ENCODE assay signal across 33 mouse cellular contexts in genomic region chr13:78900693-78901092, GRCm38 (mm10).
DNase-seq lines count a peak whose midpoint lies in the region; ATAC-seq and TF ChIP-seq lines count a peak whose summit lies in the region.
"Had no signal": no experiment of that assay in that cellular context is flagged by ENCODE, and none has a peak within 500 bp of the region (broad histone marks: within the 10 kb centered on the region; RNA-seq: fewer than 3 reads in every experiment).

No protein-coding gene starts in this region.

- no peaks in the 10 kb centered on the region for H3K9me3 ChIP-seq in lung, embryonic 14.5 days (ENCODE audit: low read depth, low read length)
- H3K9me3 ChIP-seq in lung, postnatal 0 days (ENCODE audit: low read length), result no peaks in the 10 kb centered on the region
- H3K9me3 ChIP-seq: forebrain, embryonic 12.5 days; G1E; heart, embryonic 13.5 days; hindbrain, embryonic 10.5 days; hindbrain, embryonic 15.5 days; limb, embryonic 13.5 days; midbrain, embryonic 10.5 days; neural tube, embryonic 13.5 days; stomach, embryonic 15.5 days had no signal

- no peak overlapping the region for H3K4me3 ChIP-seq in lung, embryonic 14.5 days (ENCODE audit: low read depth, low read length)
- H3K4me3 ChIP-seq in lung, postnatal 0 days (ENCODE audit: low read depth, low read length), result no peak overlapping the region
- H3K4me3 ChIP-seq in myocyte, result no peak overlapping the region
- H3K4me3 ChIP-seq: erythroblast, embryonic 14.5 days; forebrain, embryonic 12.5 days; heart, adult 2 months; heart, embryonic 13.5 days; hindbrain, embryonic 10.5 days; hindbrain, embryonic 15.5 days; layer of hippocampus, adult 2 months; limb, embryonic 13.5 days; midbrain, embryonic 10.5 days; neural tube, embryonic 13.5 days; stomach, embryonic 15.5 days had no signal

- H3ac ChIP-seq in myocyte (ENCODE audit: control insufficient read depth, insufficient read length), result no peak overlapping the region

- peak; percentile 56; the same call in 1 of the 2 replicates for ATAC-seq in lung, embryonic 14.5 days (ENCODE audit: insufficient read depth)
- no peak for ATAC-seq in lung, postnatal 0 days
- ATAC-seq: inflammation-experienced regulatory T-cells, adult 6 months; midbrain, embryonic 16.5 days had no signal

- no peaks in the 10 kb centered on the region for H3K36me3 ChIP-seq in lung, embryonic 14.5 days (ENCODE audit: insufficient read depth)
- no peaks in the 10 kb centered on the region for H3K36me3 ChIP-seq in lung, postnatal 0 days (ENCODE audit: insufficient read depth, low read length)
- H3K36me3 ChIP-seq in myocyte (ENCODE audit: control insufficient read depth, insufficient read depth), result no peaks in the 10 kb centered on the region
- H3K36me3 ChIP-seq: forebrain, embryonic 12.5 days; G1E; heart, embryonic 13.5 days; hindbrain, embryonic 10.5 days; hindbrain, embryonic 15.5 days; limb, embryonic 13.5 days; midbrain, embryonic 10.5 days; neural tube, embryonic 13.5 days; stomach, embryonic 15.5 days had no signal

- no peak for TF ChIP-seq EP300 in lung, postnatal 0 days (IDR thresholded peaks at IDR 0.05)

- TF ChIP-seq POLR2A in myocyte (IDR thresholded peaks at IDR 0.05; ENCODE audit: insufficient read length, low read depth), result no peak

- peak; percentile 3 for DNase-seq in adrenal gland, adult 2 months
- no peak for DNase-seq in adrenal gland, postnatal 4 days (ENCODE audit: low spot score in 2 of 2)
- peak; percentile 84 for DNase-seq in lung, embryonic 14.5 days
- DNase-seq in lung, postnatal 0 days (ENCODE audit: low spot score), result no peak
- peak; percentile 25 for DNase-seq in MN1 (ENCODE audit: low spot score)
- DNase-seq in layer of hippocampus, postnatal 36 days, result no peak
- no peak for DNase-seq in urinary bladder, adult 2 months (ENCODE audit: low spot score)
- DNase-seq: adrenal gland, adult 8-10 months; cerebellum, adult 2 months; cerebellum, postnatal 14 days; gastrocnemius, postnatal 25 days; heart, adult 2 months; heart, postnatal 10 days; kidney, adult 11 months; kidney, postnatal 14 days; lung, postnatal 14 days; right cerebral cortex, postnatal 25 days; thymus, postnatal 14 days had no signal

- H3K4me1 ChIP-seq in lung, embryonic 14.5 days (ENCODE audit: insufficient read depth), result peaks cover 5% of the 10 kb centered on the region; the same call in 1 of the 2 replicates
- no peaks in the 10 kb centered on the region for H3K4me1 ChIP-seq in lung, postnatal 0 days (ENCODE audit: insufficient read depth, low read depth, low read length)
- H3K4me1 ChIP-seq: forebrain, embryonic 12.5 days; heart, embryonic 13.5 days; hindbrain, embryonic 10.5 days; hindbrain, embryonic 15.5 days; limb, embryonic 13.5 days; midbrain, embryonic 10.5 days; neural tube, embryonic 13.5 days; stomach, embryonic 15.5 days had no signal

- no peaks in the 10 kb centered on the region for H3K27me3 ChIP-seq in lung, embryonic 14.5 days (ENCODE audit: insufficient read depth, low read length)
- no peaks in the 10 kb centered on the region for H3K27me3 ChIP-seq in lung, postnatal 0 days (replicated peaks; ENCODE audit: insufficient read depth, low read length)
- no peaks in the 10 kb centered on the region for H3K27me3 ChIP-seq in myocyte (ENCODE audit: control insufficient read depth, insufficient read depth, insufficient read length)
- H3K27me3 ChIP-seq: forebrain, embryonic 12.5 days; heart, embryonic 13.5 days; hindbrain, embryonic 15.5 days; limb, embryonic 13.5 days; neural tube, embryonic 13.5 days; stomach, embryonic 15.5 days had no signal

- no peak overlapping the region for H3K4me2 ChIP-seq in lung, embryonic 14.5 days
- no peak overlapping the region for H3K4me2 ChIP-seq in lung, postnatal 0 days (replicated peaks; ENCODE audit: low read depth, low read length)
- no peak overlapping the region for H3K4me2 ChIP-seq in myocyte (ENCODE audit: low read depth)
- H3K4me2 ChIP-seq: forebrain, embryonic 12.5 days; heart, embryonic 13.5 days; hindbrain, embryonic 15.5 days; limb, embryonic 13.5 days; liver, embryonic 11.5 days; neural tube, embryonic 13.5 days; stomach, embryonic 15.5 days had no signal

- 20% methylated on average over 1 of the region's 1 CpGs for WGBS in lung, embryonic 14.5 days
- 35% methylated on average over 1 of the region's 1 CpGs for WGBS in lung, postnatal 0 days

- H3K9ac ChIP-seq in lung, embryonic 14.5 days, result no peak overlapping the region
- no peak overlapping the region for H3K9ac ChIP-seq in lung, postnatal 0 days (replicated peaks; ENCODE audit: low read depth)
- H3K9ac ChIP-seq: forebrain, embryonic 12.5 days; heart, embryonic 13.5 days; hindbrain, embryonic 15.5 days; limb, embryonic 13.5 days; neural tube, embryonic 13.5 days; stomach, embryonic 15.5 days had no signal

- TF ChIP-seq CTCF in lung, embryonic 14.5 days (IDR thresholded peaks at IDR 0.05; ENCODE audit: low read depth), result no peak
- TF ChIP-seq CTCF in lung, postnatal 0 days (IDR thresholded peaks at IDR 0.05), result no peak

- H3K79me2 ChIP-seq in myocyte (ENCODE audit: control insufficient read depth, insufficient read depth), result no peaks in the 10 kb centered on the region

- no peak overlapping the region for H3K27ac ChIP-seq in lung, embryonic 14.5 days (ENCODE audit: low read depth)
- H3K27ac ChIP-seq in lung, postnatal 0 days (ENCODE audit: low read length), result no peak overlapping the region
- H3K27ac ChIP-seq: forebrain, embryonic 12.5 days; heart, adult 2 months; heart, embryonic 13.5 days; hindbrain, embryonic 10.5 days; hindbrain, embryonic 15.5 days; layer of hippocampus, adult 2 months; limb, embryonic 13.5 days; midbrain, embryonic 10.5 days; neural tube, embryonic 13.5 days; stomach, embryonic 15.5 days had no signal

TF ChIP-seq in myocyte, 11 proteins besides CTCF, POLR2A, EP300 and RAD21:
- no peak for TF ChIP-seq SRF (IDR thresholded peaks at IDR 0.05; ENCODE audit: control insufficient read depth, insufficient read length, low read depth)
- TF ChIP-seq CEBPB (IDR thresholded peaks at IDR 0.05; ENCODE audit: insufficient read depth, poor library complexity, severe bottlenecking), result peak; percentile 78

Comparison
In these comparisons a context has a peak if more than half of its experiments do, and no peak if none do; other contexts are left out.
1. DNase-seq: peak in adrenal gland, adult 2 months (single experiment), lung, embryonic 14.5 days (single experiment) and MN1 (single experiment); none in adrenal gland, postnatal 4 days (0 of 2), lung, postnatal 0 days (single experiment), layer of hippocampus, postnatal 36 days (0 of 2) and urinary bladder, adult 2 months (single experiment).